Mouse (Mus musculus): Measurements from ENCODE around the gene D8Ertd738e.

DNA sequence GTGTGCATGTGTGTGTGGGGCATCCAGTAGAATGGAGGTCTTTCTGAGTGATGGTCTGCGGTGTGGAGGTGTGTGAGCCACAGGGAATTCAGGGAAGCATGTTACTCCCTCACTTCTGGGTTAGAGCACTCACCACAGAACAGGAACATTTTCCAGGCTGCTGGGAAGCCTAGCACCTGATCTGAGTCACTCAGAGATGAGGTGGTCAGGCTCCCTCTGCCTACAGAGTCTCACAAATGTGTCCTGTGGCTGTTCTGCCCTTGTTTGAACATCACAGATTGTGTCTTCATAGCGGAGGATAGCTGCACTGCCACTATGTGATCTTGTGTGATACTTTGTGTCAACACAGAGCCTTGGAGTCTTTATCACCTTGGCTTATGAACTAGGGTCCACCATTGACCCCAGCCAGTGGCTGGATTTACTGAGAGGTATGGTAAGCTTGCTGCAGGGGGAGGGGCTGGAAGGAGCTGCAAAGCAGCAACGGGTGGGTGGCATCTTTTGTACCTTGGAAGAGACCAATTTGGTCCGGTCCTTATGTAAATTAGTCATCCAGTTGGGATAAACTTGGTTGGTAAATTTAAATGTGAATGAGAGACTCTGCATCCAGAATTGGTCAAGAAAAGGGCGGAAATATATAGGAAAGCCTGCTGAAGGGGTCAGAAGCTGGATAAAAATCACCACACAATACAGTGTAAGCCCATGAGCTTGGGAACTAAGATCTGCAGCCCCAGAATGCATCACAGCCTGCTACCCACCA is 47.7 kb upstream of the D8Ertd738e start:
- no peak for TF ChIP-seq CTCF (IDR thresholded peaks at IDR 0.05; ENCODE audit: insufficient read depth, low read length)
- TF ChIP-seq POLR2A (IDR thresholded peaks at IDR 0.05; ENCODE audit: borderline replicate concordance, extremely low read depth, low read depth, low read length), result no peak
